Mouse (Mus musculus): ENCODE measurements around the gene Rsad1.

Rsad1 gene

DNA sequence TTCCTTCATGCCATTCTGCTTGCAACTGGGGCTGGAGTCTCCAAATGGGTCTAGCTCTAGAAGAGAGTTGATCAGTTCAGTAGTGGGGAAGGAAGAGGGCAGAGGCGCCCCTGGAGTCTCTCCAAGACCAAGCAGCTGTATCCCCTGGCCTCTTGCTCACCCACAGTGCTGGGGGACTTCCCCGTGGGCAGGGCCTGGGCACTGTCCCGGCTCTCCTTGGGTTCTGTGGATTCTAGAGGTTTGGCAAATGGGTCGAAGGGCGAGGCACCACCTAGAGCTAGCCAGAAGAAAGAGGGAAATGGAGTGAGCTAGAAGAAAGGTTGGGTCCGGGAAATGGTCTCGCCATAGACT lies 57.3 kb downstream of the Rsad1 start:
- no peak for ATAC-seq (ENCODE audit: low TSS enrichment)

DNA sequence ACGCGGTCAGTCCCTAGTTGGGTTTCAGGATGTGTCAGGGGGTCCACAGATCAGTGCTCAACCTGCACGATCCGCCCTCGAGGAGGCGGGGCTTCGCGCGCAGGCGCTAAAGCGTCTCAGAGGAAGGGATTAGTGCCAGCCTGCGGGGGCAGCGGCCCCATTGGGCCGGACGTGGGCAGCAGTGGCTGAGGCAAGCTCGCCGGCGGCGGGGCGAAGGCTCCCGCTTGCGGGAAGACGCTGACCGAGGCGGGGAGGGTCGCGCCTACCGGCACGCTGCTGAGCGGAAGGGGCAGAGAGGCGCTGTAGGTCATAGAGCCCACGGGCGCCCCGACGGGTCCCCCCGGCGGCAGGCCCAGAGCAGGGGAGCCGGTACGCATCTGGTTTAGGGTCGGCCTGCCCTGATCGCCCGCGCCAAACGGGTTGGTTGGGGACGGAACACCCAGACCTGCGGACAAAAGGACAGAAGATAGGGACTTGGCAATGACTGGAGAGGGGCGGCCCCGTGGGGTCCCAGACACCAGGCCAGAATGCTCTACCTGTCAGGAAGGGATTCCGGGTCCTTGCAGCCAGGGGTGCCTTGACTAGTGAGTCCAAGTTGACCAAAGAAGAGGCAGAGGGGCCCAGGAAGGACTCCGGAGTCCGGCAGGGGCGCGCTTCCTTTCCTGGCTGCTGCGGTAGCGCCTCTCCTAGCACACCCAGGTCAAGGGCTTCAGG lies 57.9 kb downstream of the Rsad1 start:
- peak; percentile 36; the same call in 1 of the 2 replicates for ATAC-seq (ENCODE audit: low TSS enrichment)

Data from frontal cortex, adult (tissue).